Mouse (Mus musculus): Measurements from ENCODE around the gene Hist1h1t.
A peak's percentile ranks its signal among the peaks of the same experiment; 100 is the strongest.
"Not testable (repeated sequence)": the region's sequence is repeated elsewhere in the genome, so short reads cannot be mapped to it uniquely, and the experiment has no call there.

Hist1h1t gene

DNA sequence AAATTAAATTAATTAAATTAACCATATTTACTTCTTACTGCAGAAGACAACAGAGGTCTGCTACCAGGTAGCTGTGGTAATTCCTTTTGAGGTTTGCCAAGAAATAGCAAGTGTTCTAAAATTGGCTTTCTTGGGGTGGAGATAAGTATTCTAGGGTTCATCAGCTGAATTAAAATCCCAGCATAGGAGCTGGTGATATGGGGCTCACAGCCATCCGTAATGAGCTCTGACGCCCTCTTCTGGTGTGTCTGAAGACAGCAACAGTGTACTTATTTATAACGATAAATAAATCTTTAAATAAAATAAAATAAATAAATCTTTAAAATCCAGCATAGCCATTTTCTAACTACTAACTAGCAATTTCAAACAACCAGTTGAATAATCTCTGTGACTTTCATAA, 4.2 kb downstream of the Hist1h1t start:
- no peak for DNase-seq (ENCODE audit: low spot score)

DNA sequence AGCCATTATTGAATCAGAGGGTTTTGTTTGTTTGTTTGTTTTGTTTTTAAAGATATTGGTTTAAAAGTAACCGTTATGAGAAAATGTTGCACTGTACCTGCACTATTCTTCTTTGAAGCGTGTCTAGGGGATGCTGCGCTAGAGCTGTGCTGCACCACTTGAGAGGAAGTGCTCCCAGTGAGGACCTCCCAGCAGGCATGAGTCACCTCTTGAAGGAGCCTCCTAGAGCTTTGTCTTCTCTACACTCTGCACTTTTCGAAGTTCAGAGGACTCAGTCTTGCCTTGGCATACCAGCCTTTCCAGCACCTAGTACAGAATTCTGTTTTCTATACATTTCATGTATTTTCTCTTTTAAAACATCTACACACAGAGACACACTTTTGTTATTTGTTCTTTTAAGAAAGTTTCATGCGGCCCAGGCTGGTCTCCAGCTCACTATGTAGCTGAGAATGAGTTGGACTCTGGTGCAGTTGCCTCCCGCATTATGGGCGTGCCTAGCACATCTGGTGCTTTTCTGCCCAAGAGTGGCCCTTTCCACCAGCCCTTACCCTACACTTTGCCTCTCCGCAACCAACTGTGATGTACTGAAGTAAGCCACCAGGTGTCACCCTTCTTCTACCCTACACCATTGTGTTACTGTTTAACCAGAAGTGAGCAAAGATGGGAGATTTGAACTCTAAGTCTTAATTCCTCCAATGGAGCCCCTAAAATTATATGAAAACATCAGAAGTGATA, 5.3 kb downstream of the Hist1h1t start:
- DNase-seq (ENCODE audit: low spot score) = peak; percentile 91

DNA sequence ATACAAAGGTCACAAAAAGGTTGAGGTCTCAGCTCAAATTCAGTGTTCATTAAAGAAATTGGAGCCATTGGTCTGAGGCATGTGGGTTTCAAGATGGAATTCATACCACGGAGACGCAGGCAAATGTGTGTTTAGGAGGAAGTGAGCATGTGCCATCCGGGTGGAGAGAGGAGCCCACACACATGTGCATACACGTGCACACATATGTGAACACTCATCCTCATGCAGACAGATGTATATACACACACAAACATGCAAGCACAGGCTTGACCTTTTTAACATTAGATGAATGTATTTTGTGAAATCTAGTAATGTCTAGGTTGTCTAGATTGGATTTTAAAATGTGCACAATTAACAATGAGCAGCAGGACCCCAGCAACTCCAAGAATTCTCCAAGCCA, 6.6 kb downstream of the Hist1h1t start:
- DNase-seq (ENCODE audit: low spot score) = no peak

DNA sequence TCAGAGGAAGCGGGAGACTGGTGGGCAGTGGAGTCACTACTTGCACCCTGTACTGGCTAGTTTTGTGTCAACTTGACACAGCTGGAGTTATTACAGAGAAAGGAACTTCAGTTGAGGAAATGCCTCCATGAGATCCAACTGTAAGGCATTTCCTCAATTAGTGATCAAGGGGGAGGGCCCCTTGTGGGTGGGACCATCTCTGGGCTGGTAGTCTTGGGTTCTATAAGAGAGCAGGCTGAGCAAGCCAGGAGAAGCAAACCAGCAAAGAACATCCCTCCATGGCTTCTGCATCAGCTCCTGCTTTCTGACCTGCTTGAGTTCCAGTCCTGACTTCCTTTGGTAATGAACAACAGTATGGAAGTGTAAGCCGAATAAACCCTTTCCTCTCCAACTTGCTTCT, 7.2 kb downstream of the Hist1h1t start:
- not testable (repeated sequence) for DNase-seq (ENCODE audit: low spot score)

DNA sequence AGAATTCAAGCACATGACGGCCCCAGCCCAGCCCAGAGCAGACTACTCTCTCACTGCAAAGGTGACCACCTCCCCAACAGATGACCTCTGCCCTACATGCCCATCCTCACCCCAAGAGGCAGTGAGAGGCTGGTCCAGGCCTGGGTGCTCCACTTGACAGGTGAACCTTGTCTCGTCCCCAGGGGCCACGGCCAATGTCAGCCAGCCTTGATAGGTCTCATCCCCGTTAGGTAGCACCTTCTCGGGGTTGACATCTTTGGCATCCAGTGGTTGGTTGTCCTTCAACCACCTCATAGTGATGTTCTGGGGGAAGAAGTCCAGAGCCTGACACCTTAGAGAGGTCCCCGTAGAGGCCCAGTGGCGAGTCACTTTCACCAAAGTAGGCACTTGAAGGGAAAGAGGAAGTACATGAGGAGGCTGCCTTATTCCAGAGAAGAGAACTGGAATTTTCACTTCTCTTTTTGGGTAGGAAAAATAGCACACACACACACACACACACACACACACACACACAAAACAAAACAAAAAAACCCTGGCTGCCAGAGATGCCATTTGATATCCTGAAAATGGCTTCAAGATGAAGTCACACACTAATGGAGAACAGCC, 10.2 kb downstream of the Hist1h1t start:
- DNase-seq (ENCODE audit: low spot score) = no peak

DNA sequence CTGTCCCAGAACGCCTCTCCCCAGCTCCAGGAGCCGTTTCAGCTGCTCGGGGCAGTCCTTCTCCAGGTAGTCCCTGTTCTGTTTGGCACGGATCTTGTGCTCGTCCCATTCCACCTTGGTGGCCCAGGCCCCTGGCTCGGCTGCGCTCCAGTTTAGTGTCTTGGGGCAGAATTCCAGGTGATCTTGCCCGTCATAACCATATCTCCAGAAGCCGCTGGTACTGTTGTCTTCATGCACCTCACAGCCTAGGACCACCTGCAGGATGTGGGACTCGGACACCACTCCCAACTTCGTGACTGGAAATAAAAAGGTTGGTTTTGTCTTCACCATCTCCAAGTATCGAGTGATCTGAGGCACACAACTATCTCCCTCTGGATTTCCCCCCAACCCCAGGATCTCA, 11.2 kb downstream of the Hist1h1t start:
- no peak for DNase-seq (ENCODE audit: low spot score)

DNA sequence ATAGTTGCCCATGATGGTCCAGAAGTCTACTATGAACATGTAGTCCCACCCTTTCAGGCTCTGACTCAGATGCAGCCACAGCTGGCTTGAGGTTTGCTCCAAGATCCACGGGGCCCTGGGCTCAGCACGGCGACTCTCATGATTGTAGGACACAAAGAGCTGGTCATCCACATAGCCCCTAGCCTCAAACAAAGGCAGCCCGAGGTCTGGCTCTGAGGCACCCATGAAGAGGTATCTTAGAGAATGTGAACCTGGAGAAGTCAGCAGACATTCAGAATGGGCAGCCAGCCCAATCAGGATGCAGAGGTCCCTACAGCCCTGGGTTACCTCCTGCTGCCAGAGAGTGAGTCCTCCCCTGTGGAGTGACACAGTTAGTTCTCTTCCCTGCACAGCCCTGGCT, 12.4 kb downstream of the Hist1h1t start:
- DNase-seq (ENCODE audit: low spot score) = no peak

DNA sequence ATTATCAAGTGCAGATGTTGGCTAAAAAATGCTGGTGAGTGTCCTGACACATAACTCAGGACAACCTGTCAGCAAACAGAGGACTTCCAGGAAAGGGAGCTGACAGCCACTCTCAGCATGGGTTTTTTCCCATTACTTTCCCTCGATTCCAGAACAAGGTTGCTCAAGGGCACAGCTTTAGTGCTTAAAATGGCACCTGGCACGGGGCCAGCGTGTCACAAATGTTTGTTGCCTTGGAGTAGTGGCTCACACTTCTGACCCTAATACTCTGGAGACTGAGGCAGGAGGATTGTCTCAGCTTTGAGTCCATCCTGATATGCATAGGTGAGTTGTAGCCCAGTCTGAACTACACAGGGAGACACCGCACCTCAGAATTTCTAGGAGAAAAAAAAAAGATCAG, 13.0 kb downstream of the Hist1h1t start:
- no peak for DNase-seq (ENCODE audit: low spot score)

DNA sequence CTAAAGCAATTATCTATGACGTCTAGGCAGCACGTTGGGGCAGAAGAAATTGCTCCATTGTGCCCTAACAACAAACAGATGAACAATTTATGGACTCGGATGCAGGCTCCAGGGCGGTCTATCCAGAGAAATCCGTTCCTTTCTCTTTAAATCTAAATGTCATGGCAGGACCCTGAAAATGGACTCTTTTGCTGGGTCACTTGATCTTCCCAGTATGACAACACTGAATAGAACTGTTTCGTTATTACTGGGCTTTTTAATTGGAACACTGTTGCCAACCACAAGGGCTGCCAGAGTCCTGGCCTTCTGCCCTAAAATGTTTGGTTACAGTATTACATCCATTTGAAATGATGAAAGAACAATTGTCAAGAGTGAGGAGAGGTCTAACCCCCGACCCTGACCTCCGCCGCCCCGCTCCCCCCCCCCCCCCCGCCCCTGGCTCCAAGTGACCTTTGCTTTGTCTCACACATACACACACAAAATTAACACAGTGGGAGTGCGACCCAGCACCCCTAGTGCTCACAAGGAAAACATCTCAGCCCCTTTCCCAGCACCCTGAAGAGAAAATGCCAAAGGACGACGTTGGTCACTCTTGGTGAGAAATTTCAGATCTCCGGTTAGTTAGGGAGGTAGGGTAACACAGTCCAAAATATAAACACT, 14.2 kb downstream of the Hist1h1t start:
- DNase-seq (ENCODE audit: low spot score) = no peak

DNA sequence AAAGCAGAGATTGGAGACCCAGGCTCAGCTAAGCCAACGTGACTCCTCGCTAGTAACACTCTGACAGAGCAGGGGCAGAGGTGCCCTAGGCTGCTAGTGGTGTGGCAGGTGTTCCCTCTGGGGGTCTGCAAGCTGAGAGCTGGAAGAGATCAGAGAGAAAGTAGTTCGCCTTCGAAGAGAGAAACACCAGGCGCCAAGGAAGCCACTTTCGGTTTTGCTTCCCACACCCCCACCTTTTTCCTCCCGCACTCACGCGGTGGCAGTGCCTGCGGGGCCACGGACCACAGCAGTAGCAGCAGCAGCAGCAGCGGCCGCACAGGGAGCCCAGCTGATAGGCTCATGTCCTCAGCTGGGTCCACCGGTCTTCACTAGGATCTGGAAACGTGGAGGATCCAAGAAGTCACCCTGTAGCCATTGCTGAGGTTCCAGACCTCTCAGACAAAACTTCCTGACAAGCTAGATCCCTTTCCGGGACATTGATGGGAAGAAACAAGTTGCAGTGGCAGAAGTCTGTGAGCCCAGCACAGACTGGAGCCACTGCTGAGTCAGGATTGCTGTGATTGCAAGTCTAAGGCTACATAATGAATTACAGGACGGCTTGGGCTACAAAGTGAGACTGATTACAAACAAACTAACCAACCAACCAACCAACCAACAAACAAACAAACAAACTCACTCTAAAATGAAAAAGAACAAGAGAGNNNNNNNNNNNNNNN, 14.9 kb downstream of the Hist1h1t start, which contains the start of gene Hfe:
TSS of gene Hfe (minus strand) at position 481 of the 716 bp plus-strand sequence.
- DNase-seq (ENCODE audit: low spot score) = peak; percentile 66

DNA sequence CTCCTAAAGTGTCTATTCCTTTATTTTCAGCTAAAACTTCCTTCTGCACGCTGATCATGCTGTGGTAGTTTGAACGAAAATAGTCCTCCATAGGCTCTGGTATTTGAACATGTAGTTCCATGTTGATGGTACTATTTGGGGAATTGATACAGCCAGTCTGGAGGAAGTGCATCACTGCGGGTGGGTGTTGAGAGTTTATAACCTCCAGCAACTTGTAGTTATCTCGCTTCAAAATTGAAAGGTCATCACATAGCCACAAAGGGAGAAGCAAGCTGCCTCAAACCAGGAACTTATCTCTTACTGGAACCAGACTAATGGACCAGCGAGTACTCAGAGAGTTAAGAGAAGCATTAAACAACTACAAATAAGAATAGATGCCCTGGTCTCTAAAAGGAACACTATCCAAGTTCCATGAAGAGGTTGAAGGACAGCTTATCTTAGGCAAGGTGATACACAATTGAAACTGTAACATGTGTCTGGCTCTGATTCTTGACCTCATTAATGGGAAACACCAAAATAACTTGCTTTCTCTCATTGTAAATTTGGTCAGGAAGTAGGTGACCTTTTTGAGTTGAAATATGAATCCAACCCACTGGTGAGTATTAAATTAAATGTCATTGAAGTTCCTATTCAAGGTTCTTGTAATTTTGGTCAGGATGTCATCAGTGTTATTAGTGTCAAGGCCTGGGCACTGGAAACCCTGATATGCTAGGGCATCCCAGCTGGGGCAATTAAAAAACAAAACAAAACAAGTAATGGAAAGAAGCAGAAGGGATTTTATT, 20.8 kb downstream of the Hist1h1t start:
- DNase-seq (ENCODE audit: low spot score) = no peak

DNA sequence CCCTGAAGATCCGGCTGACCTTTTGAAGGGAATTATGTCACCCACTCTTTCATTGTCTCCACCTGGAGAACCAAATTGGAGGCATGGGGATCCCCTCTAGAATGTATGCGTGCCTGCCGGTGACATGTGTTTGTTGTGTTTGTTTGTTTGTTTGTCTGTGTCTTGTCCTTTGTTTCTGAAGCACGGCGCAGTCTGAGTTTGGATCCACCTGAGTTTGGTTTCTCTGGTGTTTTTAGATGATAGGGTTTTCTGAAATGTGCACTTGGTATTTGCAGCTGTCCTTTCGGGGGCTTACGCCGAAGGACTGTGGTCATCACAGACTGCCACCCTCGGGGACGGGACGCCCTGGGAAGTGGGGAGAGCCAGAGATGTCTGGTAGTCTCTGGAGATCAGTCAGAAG, 21.6 kb downstream of the Hist1h1t start:
- DNase-seq (ENCODE audit: low spot score) = no peak

DNA sequence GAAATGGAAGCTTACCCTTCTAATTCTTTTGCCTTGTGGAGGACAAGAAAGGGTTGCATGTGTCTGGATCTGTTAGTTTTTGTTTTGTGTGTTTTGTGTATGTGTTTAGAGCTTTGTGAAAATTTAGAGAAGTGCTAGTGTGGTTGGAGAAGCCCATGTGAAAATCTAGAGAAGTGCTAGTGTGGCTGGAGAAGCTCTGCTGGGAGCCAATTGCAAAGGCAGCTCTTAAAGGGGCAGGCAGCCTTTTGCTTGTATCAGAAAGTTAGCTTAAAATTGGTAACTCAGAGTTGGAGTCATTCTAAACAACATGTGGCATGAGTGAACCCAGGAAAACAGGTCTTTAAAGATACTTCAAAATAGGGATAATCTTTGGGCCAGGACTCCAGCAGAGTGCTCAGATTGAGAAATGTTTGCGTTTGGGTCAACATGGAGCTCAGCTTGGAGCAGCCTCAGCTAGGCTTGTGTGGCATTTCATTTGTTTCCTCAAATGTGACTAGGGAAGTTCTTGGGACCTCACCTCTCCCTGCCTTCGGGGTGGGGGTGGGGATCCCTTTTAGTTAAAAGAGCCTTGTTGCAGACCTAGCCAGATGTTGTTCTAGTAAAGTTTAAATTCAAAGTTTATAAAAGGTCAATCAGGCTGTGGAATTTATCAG, 22.1 kb downstream of the Hist1h1t start:
- not testable (repeated sequence) for DNase-seq (ENCODE audit: low spot score)

DNA sequence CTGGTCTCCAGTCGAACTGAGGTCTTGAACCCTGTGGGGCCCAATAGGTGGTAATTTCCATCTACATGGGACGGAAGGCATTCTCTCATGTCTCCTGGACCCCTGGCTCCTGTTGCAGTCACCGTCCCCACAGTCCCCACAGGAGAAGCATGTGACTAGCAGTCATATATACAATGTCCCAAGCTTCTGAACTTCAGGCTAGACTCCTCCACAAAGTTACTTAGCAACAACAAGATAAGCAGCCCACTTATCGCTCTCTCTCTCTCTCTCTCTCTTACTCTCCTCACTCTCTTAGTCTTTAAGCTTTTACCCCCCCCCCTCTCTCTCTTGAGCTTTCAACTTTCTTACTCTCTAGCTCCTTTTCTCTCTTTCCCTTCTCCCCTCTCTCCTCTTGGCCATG, 28.6 kb downstream of the Hist1h1t start:
- no peak for DNase-seq (ENCODE audit: low spot score)

DNA sequence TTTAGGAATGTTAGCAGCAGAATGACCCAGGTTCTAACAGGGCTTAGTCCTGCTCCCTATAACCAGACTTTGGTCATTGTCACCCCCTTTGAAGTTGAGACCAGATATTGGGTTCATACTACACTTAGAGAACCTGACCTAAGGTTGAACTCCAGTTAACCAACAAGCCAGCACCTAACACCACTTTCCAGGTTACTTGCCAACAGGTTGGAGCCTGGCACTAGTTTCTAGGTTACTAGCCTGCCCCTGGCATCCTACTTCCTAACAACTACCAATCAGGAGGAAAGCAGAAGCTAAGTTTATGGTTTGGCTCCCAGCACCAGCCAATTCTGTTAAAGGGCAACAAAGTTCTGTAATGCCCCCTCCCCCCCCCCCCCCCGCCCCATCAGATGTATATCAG, 29.6 kb downstream of the Hist1h1t start:
- no peak for DNase-seq (ENCODE audit: low spot score)

DNA sequence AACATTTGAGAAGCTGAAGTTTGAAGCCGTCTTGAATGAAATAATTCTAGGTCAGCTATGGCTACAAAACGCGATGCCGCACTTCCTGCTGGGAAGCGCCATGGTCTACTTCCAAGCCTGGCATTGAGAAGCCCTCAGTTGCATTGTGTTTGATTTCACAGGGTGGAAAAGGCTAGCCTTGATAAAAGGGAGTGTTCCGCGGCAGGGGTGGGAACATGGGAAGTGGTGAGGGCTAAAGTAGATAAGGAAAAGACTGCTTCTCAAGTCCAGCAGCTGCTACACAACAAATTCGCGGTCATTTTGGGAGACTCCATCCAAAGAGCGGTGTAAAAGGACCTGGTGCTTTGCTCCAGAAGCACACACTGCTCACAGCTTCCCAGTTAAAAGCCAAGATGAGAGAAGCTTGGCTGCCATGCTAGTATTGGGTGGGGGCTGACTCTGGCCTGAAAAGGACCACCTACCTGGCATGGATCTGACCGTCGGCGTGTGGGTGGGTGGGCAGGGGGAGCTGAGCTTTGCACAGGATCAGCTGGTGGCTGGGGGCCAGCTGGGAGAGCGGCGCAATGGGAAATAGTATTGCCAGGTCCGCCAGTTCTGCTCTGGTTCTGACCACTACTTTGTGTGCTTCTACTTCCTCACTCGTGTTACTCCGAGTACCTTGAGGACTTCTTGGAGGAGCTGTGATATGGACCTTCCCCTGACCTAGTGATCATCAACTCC, 33.0 kb downstream of the Hist1h1t start:
- no peak for DNase-seq (ENCODE audit: low spot score)

DNA sequence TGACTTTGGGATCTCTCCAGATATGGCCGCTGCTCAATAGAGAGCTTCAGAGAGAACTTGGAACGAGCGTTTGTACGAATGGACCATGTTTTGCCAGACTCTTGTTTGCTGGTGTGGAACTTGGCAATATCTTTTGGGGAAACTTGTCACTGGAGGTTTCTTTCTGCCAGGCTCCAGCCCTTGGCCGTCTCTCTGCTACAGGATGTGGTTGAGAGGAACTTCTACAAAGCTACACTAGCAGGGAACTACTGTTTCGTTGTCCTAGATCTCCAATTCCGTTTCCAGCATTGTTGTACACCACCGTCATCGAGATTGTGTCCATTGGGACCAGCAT, 33.5 kb downstream of the Hist1h1t start:
- no peak for DNase-seq (ENCODE audit: low spot score)

DNA sequence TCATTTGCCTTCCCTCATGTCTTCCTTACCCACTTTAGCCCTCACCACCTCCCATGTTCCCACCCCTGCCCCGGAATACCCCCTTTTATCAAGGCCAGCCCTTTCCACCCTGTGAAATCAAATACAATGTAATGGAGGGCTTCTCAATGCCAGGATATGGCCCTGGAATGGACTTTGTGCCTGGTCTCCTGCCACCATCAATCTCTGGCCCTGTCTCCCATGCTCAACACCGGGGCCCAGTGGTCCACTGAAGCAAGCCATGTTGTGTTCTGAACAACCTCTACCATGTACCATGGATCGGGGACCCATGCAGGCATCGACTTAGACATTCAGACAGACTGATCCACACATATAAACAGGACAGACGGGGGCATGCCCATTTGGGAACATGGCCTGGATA, 34.1 kb downstream of the Hist1h1t start:
- no peak for DNase-seq (ENCODE audit: low spot score)

DNA sequence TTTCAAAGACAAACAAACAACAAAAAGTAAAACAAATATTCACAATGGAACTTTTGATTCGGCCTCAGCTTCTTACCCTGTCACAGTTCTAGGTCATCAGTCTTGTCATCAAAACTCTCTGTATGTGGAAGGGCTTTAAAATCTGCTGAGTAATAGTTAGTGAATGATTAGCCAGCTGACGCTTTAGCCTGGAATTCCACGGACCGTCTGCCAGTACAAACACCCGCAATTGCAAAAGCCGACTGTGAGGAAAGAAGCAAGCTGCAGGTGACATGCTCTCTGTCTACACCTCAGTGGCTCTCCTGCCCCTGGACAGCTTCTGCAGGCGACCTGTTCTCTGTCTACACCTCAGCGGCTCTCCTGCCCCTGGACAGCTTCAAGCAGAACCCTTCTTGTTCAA, 34.9 kb downstream of the Hist1h1t start:
- peak; percentile 6 for DNase-seq (ENCODE audit: low spot score)

DNA sequence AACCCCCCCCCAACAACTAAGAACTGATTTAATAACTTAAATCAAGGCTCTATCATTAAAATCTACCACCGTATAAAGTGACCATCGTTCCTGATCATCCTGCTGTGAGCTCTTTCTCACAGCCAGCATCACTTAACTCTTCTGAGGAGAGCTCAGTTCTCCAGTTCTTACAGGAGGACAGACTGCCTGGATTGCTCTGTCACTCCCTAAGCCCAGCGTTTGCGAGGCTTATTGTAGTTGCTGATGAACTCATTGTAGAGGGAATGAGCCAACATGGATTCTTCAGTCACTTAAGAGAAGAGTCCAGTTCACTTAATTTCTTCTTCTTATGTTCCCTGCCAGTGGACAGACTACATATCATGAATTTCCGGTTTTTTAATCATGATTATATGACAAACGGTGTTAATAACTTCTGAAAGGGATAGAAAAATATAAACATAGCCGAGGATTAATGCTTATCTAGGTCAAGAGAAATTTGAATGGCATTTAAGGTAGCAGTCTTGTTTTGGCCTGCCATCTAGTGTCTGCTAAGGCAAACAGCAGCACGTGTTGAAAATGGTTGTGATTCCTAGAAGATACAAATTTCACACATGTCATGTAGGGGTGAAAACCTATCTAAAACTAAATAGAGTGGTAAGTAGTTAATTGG, 36.7 kb downstream of the Hist1h1t start:
- DNase-seq (ENCODE audit: low spot score) = peak; percentile 80

Data from retina, embryonic 14.5 days (tissue).